Mouse (Mus musculus) midbrain, embryonic 16.5 days (tissue): Measurements from ENCODE around the gene Tmc4. TPM values are rescaled to one million over a fixed set of nuclear protein-coding genes. Genes with fewer than 3 reads are reported as not detected.
"Not testable (repeated sequence)": the region's sequence is repeated elsewhere in the genome, so short reads cannot be mapped to it uniquely, and the experiment has no call there.

Experiments used
- ATAC-seq: fragments of 200-750 bp; cut with Nextera tagmentation; 2 replicates; pipeline ENCODE4 v1.8.0; 2017; ENCODE audit warnings: moderate TSS enrichment
- H3K27ac ChIP-seq: fragments of 300-500 bp; sonication (generic); 2 replicates; pipeline ENCODE4 v1.5.1; 2014; ENCODE audit warnings: mild to moderate bottlenecking, low read length, mixed read lengths
- H3K27me3 ChIP-seq: fragments of 300-500 bp; sonication (generic); 2 replicates; pipeline ENCODE4 v1.6.1; 2014; ENCODE audit warnings: low read depth, low read length, mixed read lengths; ENCODE audit not compliant: control insufficient read depth, insufficient read depth
- H3K36me3 ChIP-seq: fragments of 300-500 bp; sonication (generic); 2 replicates; pipeline ENCODE4 v1.6.1; 2014; ENCODE audit warnings: mild to moderate bottlenecking, low read length, moderate library complexity, mixed read lengths; ENCODE audit not compliant: control insufficient read depth, insufficient read depth
- H3K4me1 ChIP-seq: fragments of 300-500 bp; sonication (generic); 2 replicates; pipeline ENCODE4 v1.6.1; 2014; ENCODE audit warnings: mild to moderate bottlenecking, low read length, mixed read lengths; ENCODE audit not compliant: control insufficient read depth, insufficient read depth
- H3K4me2 ChIP-seq: fragments of 300-500 bp; sonication (generic); 2 replicates; pipeline ENCODE4 v1.6.1; 2014; ENCODE audit warnings: mild to moderate bottlenecking, low read length, mixed read lengths
- H3K4me3 ChIP-seq: fragments of 300-500 bp; sonication (generic); 2 replicates; pipeline ENCODE4 v1.5.1; 2014; ENCODE audit warnings: low read depth, mild to moderate bottlenecking, low read length, moderate library complexity, mixed read lengths
- H3K9ac ChIP-seq: fragments of 300-500 bp; sonication (generic); 2 replicates; pipeline ENCODE4 v1.6.1; 2014; ENCODE audit warnings: low read depth, low read length, mixed read lengths
- H3K9me3 ChIP-seq: fragments of 300-500 bp; sonication (generic); replicated peaks from 2 replicates; pipeline ENCODE4 v1.6.1; 2014; ENCODE audit warnings: mild to moderate bottlenecking, low read length, mixed read lengths; ENCODE audit not compliant: control insufficient read depth, poor library complexity, severe bottlenecking
- WGBS: fragments of 180-500 bp; shearing (Covaris S2); extraction: QIAGEN DNeasy Blood & Tissue Kit; methylation state at CpG from one replicate; pipeline ENCODE4 v1.1.7; 2014; 5-methylcytosine and 5-hydroxymethylcytosine counted together
- polyA plus RNA-seq: library from polyadenylated mRNA; unstranded; fragments of >200 nt; fragmentation: Nextera tagmentation; extraction: Ambion mirVana; gene quantifications from 2 replicates; pipeline ENCODE4 v1.2.1, GENCODE M21; 2015

The Tmc4 gene
- polyA plus RNA-seq, result 4.5 and 4.9 TPM in 2 replicates

DNA sequence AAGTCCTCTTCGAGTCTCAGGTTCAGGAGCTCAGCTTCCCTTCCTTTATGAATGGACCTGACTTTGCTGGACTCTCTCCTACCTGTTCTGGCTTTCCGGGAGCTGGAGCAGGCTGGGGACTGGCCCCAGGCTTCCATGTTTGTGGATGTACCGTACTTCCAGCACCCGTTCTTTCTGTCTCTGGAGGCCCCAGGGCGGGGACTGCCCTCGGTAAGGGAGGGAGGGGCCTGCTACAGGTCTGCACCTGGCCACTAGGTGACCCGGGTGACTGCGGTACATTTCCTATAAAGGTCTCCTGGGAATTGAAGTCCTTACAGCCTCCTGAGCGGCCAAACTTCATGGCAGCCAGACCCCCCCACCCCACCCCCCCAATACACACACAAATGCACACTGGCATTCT is at the start of gene Tmc4:
Tmc4 (minus strand) TSS at position 212 of the 400 bp plus-strand sequence.
- Histone ChIP-seq H3K27ac (no peak within 1 kb of the TSS), H3K36me3 (0 out of 2 replicates have a peak, but pooled peaks cover 7% of the 10 kb centered on the region)
- 68% methylated on average over 9 of the region's 9 CpGs for WGBS

GRCm38 (mm10) chr7:3725459-3725858 is 48.1 kb upstream of the Tmc4 start:
- not testable (repeated sequence) for H3K27ac ChIP-seq, H3K4me3 ChIP-seq, H3K9ac ChIP-seq, H3K4me1 ChIP-seq, H3K9me3 ChIP-seq, H3K36me3 ChIP-seq, H3K27me3 ChIP-seq, H3K4me2 ChIP-seq, ATAC-seq

More for the DNA sequence above, at the start of gene Tmc4:
- H3K4me2 ChIP-seq, result no peak within 1 kb of the TSS
- H3K9me3 ChIP-seq, result no peaks in the 10 kb centered on the region
- no peak for ATAC-seq
- H3K9ac ChIP-seq, result no peak within 1 kb of the TSS
- H3K27me3 ChIP-seq, result no peaks in the 10 kb centered on the region
- no peaks in the 10 kb centered on the region for H3K4me1 ChIP-seq
- H3K4me3 ChIP-seq, result no peak within 1 kb of the TSS

- not testable (repeated sequence) for ATAC-seq, H3K4me2 ChIP-seq, H3K36me3 ChIP-seq, H3K9me3 ChIP-seq, H3K9ac ChIP-seq, H3K27me3 ChIP-seq, H3K27ac ChIP-seq, H3K4me1 ChIP-seq, H3K4me3 ChIP-seq
- 78% methylated on average over 1 of the region's 3 CpGs for WGBS
Observed at GRCm38 (mm10) chr7:3720268-3720667, 42.9 kb upstream of the Tmc4 start, which contains the start of gene Pirb. Gene Pirb (minus strand): TSS chr7:3720391.

DNA sequence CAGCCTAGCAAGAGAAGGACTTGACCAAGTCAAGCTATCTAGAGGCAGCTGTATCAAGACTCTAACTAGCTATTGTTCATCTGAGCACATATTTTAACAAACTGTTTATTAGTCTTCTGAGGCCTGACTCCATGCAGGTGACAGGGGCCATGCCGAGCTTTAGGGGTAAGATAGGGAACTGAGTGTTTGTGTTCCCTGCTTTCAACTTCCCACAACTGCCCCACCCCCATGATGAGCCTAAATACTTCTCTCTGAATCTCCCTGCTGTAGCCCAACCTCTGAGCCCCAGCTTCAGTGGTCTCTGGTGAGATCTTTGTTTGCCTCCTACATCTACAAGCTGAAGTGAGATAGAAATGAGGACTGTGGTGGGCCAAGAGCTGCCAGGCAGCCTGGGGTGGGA is 37.9 kb upstream of the Tmc4 start:
- 76% methylated on average over 1 of the region's 1 CpGs for WGBS
- Histone ChIP-seq H3K9ac (no peak overlapping the region), H3K4me3 (no peak overlapping the region), H3K9me3 (no peaks in the 10 kb centered on the region), H3K4me1 (no peaks in the 10 kb centered on the region), H3K4me2 (no peak overlapping the region), H3K27me3 (no peaks in the 10 kb centered on the region), H3K36me3 (no peaks in the 10 kb centered on the region), H3K27ac (no peak overlapping the region)
- ATAC-seq, result no peak

DNA sequence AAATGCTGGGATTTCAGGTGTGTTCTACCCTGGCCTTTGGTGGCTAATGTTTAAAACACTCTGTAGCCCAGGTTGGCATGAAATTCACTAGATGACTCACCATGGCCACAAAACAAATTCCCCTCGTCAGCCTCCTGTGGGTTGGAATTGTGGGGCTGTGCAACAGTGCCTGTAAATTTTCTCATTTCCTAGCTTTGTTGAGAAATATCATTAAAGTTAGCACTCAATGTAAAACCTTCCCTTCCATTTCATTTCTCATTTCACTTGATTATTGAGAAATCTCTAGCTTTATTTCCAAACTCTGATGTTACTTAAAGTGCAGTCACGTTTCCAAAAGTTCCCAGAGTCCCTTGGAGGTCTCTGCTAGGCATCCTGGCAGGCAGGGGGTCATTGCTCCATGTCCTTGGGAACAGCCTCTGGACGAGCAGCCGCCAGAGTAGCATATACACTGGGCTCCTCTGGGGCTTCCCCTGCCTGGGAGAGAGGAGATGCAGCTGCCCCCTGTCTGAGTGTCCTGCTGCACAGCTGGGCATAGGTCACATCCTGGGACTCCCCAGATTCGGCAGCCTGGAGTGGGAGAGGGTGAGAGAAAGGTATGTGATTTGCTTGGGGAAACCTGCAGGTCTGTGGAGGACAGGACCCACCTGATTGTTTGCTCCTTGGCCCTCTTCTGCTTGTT is 35.0 kb upstream of the Tmc4 start:
- no peaks in the 10 kb centered on the region for H3K4me1 ChIP-seq
- H3K4me3 ChIP-seq, result no peak overlapping the region
- H3K27me3 ChIP-seq, result no peaks in the 10 kb centered on the region
- 37% methylated on average over 5 of the region's 5 CpGs for WGBS
- no peaks in the 10 kb centered on the region for H3K36me3 ChIP-seq
- no peaks in the 10 kb centered on the region for H3K9me3 ChIP-seq
- no peak for ATAC-seq
- no peak overlapping the region for H3K4me2 ChIP-seq
- H3K27ac ChIP-seq, result no peak overlapping the region
- H3K9ac ChIP-seq, result no peak overlapping the region

GRCm38 (mm10) chr7:3709000-3709399 is 31.6 kb upstream of the Tmc4 start:
- Histone ChIP-seq H3K36me3 (peaks cover 13% of the 10 kb centered on the region), H3K27me3 (no peaks in the 10 kb centered on the region), H3K4me2 (no peak overlapping the region), H3K4me3 (no peak overlapping the region), H3K4me1 (peaks cover 22% of the 10 kb centered on the region), H3K9me3 (no peaks in the 10 kb centered on the region), H3K27ac (no peak overlapping the region), H3K9ac (no peak overlapping the region)
- WGBS, result 77% methylated on average over 1 of the region's 1 CpGs
- ATAC-seq, result no peak

DNA sequence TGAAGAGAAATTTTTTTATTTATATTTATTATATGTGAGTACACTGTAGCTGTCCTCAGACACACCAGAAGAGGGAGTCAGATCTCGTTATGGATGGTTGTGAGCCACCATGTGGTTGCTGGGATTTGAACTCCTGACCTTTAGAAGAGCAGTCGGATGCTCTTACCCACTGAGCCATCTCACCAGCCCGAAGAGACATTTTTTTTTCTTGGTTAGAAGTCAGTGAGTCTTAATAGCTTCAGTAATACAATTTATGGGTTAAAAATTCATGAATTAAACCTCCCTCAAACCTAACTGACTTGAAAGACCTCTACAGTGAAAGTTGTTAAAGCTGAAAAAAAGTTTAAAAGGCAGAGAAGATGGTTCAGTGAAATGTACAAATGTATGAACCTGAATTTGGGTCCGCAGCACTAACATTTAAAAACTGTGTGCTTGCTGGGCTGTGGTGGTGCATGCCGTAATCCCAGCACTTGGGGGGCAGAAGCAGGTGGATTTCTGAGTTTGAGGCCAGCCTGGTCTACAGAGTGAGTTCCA is 31.2 kb upstream of the Tmc4 start:
- H3K4me2 ChIP-seq, ATAC-seq, H3K27ac ChIP-seq, H3K4me3 ChIP-seq, H3K27me3 ChIP-seq, H3K9ac ChIP-seq, H3K9me3 ChIP-seq: not testable (repeated sequence)
- Histone ChIP-seq H3K36me3 (peaks cover 13% of the 10 kb centered on the region), H3K4me1 (peaks cover 22% of the 10 kb centered on the region)
- 36% methylated on average over 5 of the region's 5 CpGs for WGBS

DNA sequence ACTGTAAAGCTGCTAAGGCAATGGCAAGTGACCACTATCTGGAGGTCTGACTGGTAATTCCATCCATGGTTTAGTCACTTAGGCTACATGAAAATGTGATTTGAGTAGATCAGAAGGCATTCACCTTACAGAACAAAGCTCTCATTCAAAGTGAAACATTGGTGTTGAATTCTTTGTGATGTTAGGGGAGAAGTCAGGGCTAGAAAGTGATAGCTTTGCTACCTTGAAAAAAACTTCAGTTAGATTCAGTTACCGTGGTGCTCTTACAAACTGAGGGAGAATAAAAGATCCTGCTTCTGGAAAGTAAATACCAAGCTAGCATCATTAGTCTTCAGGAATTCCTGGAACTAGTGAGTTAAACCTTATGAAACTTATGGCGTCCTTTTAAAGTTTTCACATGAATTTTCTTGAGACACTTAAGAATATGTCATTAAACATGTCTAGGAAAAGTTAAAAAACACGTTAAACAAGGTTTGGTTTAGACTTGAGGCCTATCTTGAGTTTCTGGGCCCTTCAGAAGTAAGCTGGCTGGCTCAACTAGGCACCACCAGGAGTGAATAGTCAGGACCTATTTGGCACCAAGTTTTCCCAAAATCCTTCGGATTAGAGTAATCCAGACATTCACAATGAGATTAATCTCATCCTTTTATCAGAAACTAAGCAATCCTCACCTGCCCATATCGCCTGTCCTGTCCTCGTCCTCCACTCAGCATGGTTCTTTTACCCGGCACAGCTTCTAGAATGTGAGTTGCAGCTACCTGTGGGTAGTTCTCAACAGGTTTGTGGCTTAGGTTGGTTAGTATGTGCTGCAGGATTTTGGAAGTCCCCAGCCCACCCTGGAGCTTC is 30.4 kb upstream of the Tmc4 start:
- no peak overlapping the region for H3K4me2 ChIP-seq
- H3K9ac ChIP-seq, result no peak overlapping the region
- no peaks in the 10 kb centered on the region for H3K27me3 ChIP-seq
- H3K36me3 ChIP-seq, result peaks cover 13% of the 10 kb centered on the region
- no peak overlapping the region for H3K4me3 ChIP-seq
- WGBS, result 24% methylated on average over 7 of the region's 7 CpGs
- H3K4me1 ChIP-seq, result peaks cover 25% of the 10 kb centered on the region
- H3K27ac ChIP-seq, result no peak overlapping the region
- ATAC-seq, result no peak
- H3K9me3 ChIP-seq, result no peaks in the 10 kb centered on the region

DNA sequence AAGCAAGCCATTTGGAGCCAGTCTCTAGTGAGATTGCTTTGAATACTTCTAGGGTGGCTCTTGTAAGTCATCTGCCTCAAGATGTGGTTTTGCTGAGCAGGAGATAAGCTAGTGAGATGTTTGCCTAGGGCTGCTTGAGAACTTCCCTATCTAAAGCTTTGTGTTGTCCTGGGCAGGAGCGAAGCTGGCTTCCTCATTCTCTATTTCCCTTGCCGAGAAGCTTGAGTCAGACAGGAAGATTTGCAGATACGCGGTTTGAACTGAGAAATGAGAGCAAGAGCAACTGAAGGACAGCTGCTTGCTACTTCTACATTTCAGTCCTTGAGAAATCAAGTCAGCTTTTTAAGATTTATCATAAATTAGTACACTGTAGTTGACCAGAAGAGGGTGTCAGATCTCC is 29.7 kb upstream of the Tmc4 start:
- 71% methylated on average over 4 of the region's 4 CpGs for WGBS
- no peak overlapping the region for H3K4me2 ChIP-seq

More for the DNA sequence above, 29.7 kb upstream of the Tmc4 start:
- no peaks in the 10 kb centered on the region for H3K27me3 ChIP-seq
- H3K27ac ChIP-seq, result no peak overlapping the region
- no peaks in the 10 kb centered on the region for H3K9me3 ChIP-seq
- no peak overlapping the region for H3K9ac ChIP-seq
- H3K4me1 ChIP-seq, result peaks cover 25% of the 10 kb centered on the region
- ATAC-seq, result no peak
- H3K4me3 ChIP-seq, result no peak overlapping the region
- peaks cover 13% of the 10 kb centered on the region for H3K36me3 ChIP-seq
